Mouse (Mus musculus) kidney, postnatal 10 days (tissue): ENCODE measurements around the gene Trpm3.

Source experiments
- DNase-seq: peaks from one replicate; pipeline ENCODE4 v3.0.0; 2021; ENCODE audit warnings: mixed read lengths

The Trpm3 gene

GRCm38 (mm10) chr19:22935067-22935466 lies 796.2 kb downstream of the Trpm3 start:
- no peak for DNase-seq

- DNase-seq, result no peak
Observed at GRCm38 (mm10) chr19:22938848-22939724, 800.2 kb downstream of the Trpm3 start.

GRCm38 (mm10) chr19:22939836-22940235 lies 801.0 kb downstream of the Trpm3 start:
- no peak for DNase-seq

- DNase-seq, result peak; percentile 81
Observed at GRCm38 (mm10) chr19:22940487-22940886, 801.6 kb downstream of the Trpm3 start.

- DNase-seq, result no peak
Observed at GRCm38 (mm10) chr19:22940956-22941355, 802.1 kb downstream of the Trpm3 start.

- DNase-seq, result no peak
Observed at GRCm38 (mm10) chr19:22952480-22952879, 813.6 kb downstream of the Trpm3 start.

GRCm38 (mm10) chr19:22953191-22953590 lies 814.3 kb downstream of the Trpm3 start:
- no peak for DNase-seq

GRCm38 (mm10) chr19:22958414-22958813 lies 819.6 kb downstream of the Trpm3 start:
- DNase-seq, result no peak

GRCm38 (mm10) chr19:22960450-22961265 lies 821.8 kb downstream of the Trpm3 start:
- no peak for DNase-seq

- DNase-seq, result no peak
Observed at GRCm38 (mm10) chr19:22962001-22962708, 823.3 kb downstream of the Trpm3 start.

GRCm38 (mm10) chr19:22962731-22963130 lies 823.9 kb downstream of the Trpm3 start:
- DNase-seq, result no peak

- DNase-seq, result no peak
Observed at GRCm38 (mm10) chr19:22963726-22964398, 825.0 kb downstream of the Trpm3 start.

- DNase-seq, result no peak
Observed at GRCm38 (mm10) chr19:22965470-22965869, 826.6 kb downstream of the Trpm3 start.

GRCm38 (mm10) chr19:22973294-22973693 lies 834.4 kb downstream of the Trpm3 start:
- DNase-seq, result no peak

GRCm38 (mm10) chr19:22973727-22974126 lies 834.9 kb downstream of the Trpm3 start:
- DNase-seq, result no peak

- no peak for DNase-seq
Observed at GRCm38 (mm10) chr19:22975801-22976200, 837.0 kb downstream of the Trpm3 start.

- no peak for DNase-seq
Observed at GRCm38 (mm10) chr19:22977508-22977907, 838.7 kb downstream of the Trpm3 start.

GRCm38 (mm10) chr19:22978763-22979162 lies 839.9 kb downstream of the Trpm3 start:
- DNase-seq, result no peak

- no peak for DNase-seq
Observed at GRCm38 (mm10) chr19:22979191-22979590, 840.3 kb downstream of the Trpm3 start.

GRCm38 (mm10) chr19:22987914-22988313 lies 849.1 kb downstream of the Trpm3 start:
- DNase-seq, result no peak

GRCm38 (mm10) chr19:22993946-22994345 lies 855.1 kb downstream of the Trpm3 start:
- DNase-seq, result no peak

- no peak for DNase-seq
Observed at GRCm38 (mm10) chr19:22994531-22994930, 855.7 kb downstream of the Trpm3 start.

- DNase-seq, result no peak
Observed at GRCm38 (mm10) chr19:23000293-23000692, 861.4 kb downstream of the Trpm3 start.
